Mouse (Mus musculus): ENCODE measurements around the gene Pm20d2. TPM values are rescaled to one million over a fixed set of nuclear protein-coding genes. Genes with fewer than 3 reads are reported as not detected.

Pm20d2 gene
- polyA plus RNA-seq (2017; shearing (Covaris generic)): not detected

DNA sequence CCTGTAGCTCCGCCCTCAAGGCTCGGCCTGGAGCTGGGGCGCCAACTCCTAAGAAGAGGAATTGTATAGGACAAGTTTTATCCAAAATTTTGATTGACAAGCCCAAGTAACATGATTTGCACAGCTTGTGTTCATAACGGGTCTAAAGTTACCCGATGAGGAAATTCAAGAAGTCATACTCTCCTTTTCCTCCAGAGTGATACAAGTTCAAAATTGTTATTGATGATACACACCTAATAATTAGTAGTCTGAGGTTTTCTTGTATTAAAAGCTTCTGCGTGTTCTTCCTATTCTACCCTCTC is at the start of gene Pm20d2:
TSS of gene Pm20d2 (minus strand) at position 3 of the 302 bp plus-strand sequence.

DNA sequence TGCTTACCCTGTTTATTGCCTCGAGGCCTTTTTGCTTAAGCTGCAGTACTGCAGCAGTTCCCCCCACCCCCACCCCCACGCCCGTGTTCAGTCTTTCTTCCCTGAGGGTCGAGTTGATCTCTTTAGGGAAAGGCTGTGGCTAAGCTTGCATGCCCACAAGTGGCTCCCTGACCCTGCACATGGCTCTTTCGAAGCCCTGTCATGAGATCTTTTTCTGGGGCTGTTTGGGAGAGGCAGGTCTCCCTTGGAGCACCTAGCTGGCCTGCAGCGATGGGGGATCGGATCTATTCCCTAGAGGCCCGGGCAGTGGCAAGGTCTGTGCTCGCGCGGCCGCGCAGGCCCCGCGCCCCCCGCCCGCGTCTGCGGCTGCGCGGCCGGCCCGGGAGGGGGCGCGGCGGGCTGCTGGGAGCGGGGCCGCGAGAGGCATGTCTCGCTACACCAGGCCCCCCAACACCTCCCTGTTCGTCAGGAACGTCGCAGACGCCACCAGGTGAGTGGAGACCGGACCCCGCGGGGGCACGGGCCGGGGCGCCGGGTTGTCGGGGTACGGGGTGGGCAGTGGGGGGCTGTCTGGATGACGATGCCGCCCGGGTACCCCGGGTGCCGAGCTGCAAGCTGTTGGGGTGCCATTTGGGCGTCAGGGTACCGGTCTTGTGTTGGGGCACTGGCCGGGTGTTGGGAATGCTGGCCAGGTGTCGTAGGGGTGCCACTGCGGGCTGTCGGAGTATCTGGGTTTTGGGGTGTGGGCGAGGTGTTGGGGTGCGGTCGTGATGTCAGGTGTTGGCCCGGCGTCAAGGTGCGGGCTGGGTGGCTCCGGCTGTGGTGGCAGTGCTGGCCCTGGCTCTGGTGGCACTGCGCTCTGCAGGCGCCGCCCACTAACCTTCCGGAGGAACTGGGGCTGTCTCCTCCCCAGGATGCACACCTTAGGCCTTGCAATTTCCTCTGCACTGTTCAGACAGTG is 19.6 kb upstream of the Pm20d2 start, which contains the start of gene Srsf12:
TSS of gene Srsf12 (plus strand) at position 111 of the 961 bp plus-strand sequence.

DNA sequence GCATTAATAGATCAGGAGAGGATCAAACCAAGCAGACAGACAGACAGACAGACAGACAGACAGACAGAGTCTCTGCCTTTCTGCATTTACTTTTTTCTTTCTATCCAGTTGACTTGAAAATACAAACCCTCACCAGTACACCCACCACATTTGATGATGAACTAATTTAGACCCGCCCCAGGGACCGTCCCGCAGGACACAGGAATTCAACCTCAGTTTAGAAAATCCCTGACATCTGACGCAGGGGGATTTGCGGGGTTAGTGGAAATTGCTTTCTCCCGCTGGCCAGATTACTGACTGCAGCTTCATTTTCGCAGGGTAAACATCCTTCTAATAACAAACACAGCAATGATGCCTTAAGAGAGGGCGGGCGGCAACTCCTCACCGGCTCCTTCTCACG is 57.3 kb downstream of the Pm20d2 start, which contains the start of gene Gabrr1:
TSS of gene Gabrr1 (plus strand) at position 301 of the 400 bp plus-strand sequence.

Other genes starting within 250 kb of the Pm20d2 start
- gene Ankrd6, start 238.9 kb downstream of the Pm20d2 start, polyA plus RNA-seq (2017; shearing (Covaris generic)): not detected
- gene Rragd, start 206.7 kb downstream of the Pm20d2 start, polyA plus RNA-seq (2017; shearing (Covaris generic)): 1.5 TPM
- gene Ube2j1, start 158.3 kb downstream of the Pm20d2 start, polyA plus RNA-seq (2017; shearing (Covaris generic)): 211 TPM
- gene Gabrr2, start 126.7 kb downstream of the Pm20d2 start, polyA plus RNA-seq (2017; shearing (Covaris generic)): 1.9 TPM
- not detected for gene Gabrr1, start 57.2 kb downstream of the Pm20d2 start, polyA plus RNA-seq (2017; shearing (Covaris generic))
- 2.8 TPM for gene Srsf12, start 19.3 kb upstream of the Pm20d2 start, polyA plus RNA-seq (2017; shearing (Covaris generic))
- 1,924 TPM for gene Pnrc1, start 100.4 kb upstream of the Pm20d2 start, polyA plus RNA-seq (2017; shearing (Covaris generic))
- gene Rngtt, start 120.6 kb upstream of the Pm20d2 start, polyA plus RNA-seq (2017; shearing (Covaris generic)): 55.2 TPM

All from effector memory CD4-positive, alpha-beta T cell, adult 7 months (primary cell).